17 mouse cellular contexts compared by ENCODE assay signal in genomic region chr9:14926593-14926992, GRCm38 (mm10). TPM values are rescaled to one million over a fixed set of nuclear protein-coding genes. Genes with fewer than 3 reads are reported as not detected.
DNase-seq lines count a peak whose midpoint lies in the region; ATAC-seq lines count a peak whose summit lies in the region.
"Had no signal": no experiment of that assay in that cellular context is flagged by ENCODE, and none has a peak within 500 bp of the region (broad histone marks: within the 10 kb centered on the region; RNA-seq: fewer than 3 reads in every experiment).

No protein-coding gene starts in this region.

- no peaks in the 10 kb centered on the region for H3K27me3 ChIP-seq in kidney, embryonic 16.5 days (ENCODE audit: insufficient read depth, low read length)
- no peaks in the 10 kb centered on the region for H3K27me3 ChIP-seq in splenic B cell, adult 2 months (ENCODE audit: control insufficient read depth, insufficient read depth, low read length, poor library complexity, severe bottlenecking)
- H3K27me3 ChIP-seq: embryonic facial prominence, embryonic 12.5 days; forebrain, embryonic 12.5 days; limb, embryonic 12.5 days had no signal

- H3K4me3 ChIP-seq in kidney, embryonic 16.5 days (ENCODE audit: low read length): no peak overlapping the region
- H3K4me3 ChIP-seq: embryonic facial prominence, embryonic 12.5 days; forebrain, embryonic 12.5 days; heart, embryonic 15.5 days; limb, embryonic 12.5 days; megakaryocyte, embryonic 14.5 days had no signal

- H3K9ac ChIP-seq in kidney, embryonic 16.5 days (replicated peaks; ENCODE audit: low read length): no peak overlapping the region
- H3K9ac ChIP-seq: embryonic facial prominence, embryonic 12.5 days; forebrain, embryonic 12.5 days; heart, embryonic 15.5 days; limb, embryonic 12.5 days had no signal

- 0% methylated on average over 1 of the region's 1 CpGs for WGBS in kidney, embryonic 16.5 days

- H3K27ac ChIP-seq in kidney, embryonic 16.5 days (ENCODE audit: low read length): no peak overlapping the region
- H3K27ac ChIP-seq: embryonic facial prominence, embryonic 12.5 days; forebrain, embryonic 12.5 days; heart, embryonic 15.5 days; limb, embryonic 12.5 days had no signal

- no peaks in the 10 kb centered on the region for H3K36me3 ChIP-seq in kidney, embryonic 16.5 days (ENCODE audit: insufficient read depth, low read length)
- H3K36me3 ChIP-seq in splenic B cell, adult 2 months (ENCODE audit: control insufficient read depth, insufficient read depth, low read length, poor library complexity, severe bottlenecking): no peaks in the 10 kb centered on the region
- H3K36me3 ChIP-seq: embryonic facial prominence, embryonic 12.5 days; forebrain, embryonic 12.5 days; heart, embryonic 15.5 days; limb, embryonic 12.5 days had no signal

- H3K9me3 ChIP-seq in kidney, embryonic 16.5 days (ENCODE audit: low read length): no peaks in the 10 kb centered on the region
- H3K9me3 ChIP-seq: embryonic facial prominence, embryonic 12.5 days; forebrain, embryonic 12.5 days; heart, embryonic 15.5 days; limb, embryonic 12.5 days; megakaryocyte, embryonic 14.5 days had no signal

- ATAC-seq in kidney, embryonic 16.5 days (ENCODE audit: low FRiP score, low TSS enrichment): peak; percentile 54; the same call in 1 of the 2 replicates
- 0 out of 2 replicates have a peak, but pooled peaks have one; percentile 58 for ATAC-seq in common myeloid progenitor, adult 5-6 weeks (replicated peaks; ENCODE audit: low read depth, poor library complexity, severe bottlenecking)
- ATAC-seq: intestine, postnatal 0 days had no signal

- H3K4me2 ChIP-seq in kidney, embryonic 16.5 days (replicated peaks; ENCODE audit: low read depth, low read length): no peak overlapping the region
- H3K4me2 ChIP-seq: embryonic facial prominence, embryonic 12.5 days; forebrain, embryonic 12.5 days; heart, embryonic 15.5 days; limb, embryonic 12.5 days had no signal

- intact Hi-C loops in left cerebral cortex, postnatal 10 days (cut with DNase I): no loop called here
- intact Hi-C loops in left cerebral cortex, postnatal 14 days (cut with DNase I): no loop called here

- no peak for DNase-seq in kidney, adult 18-20 months
- peak; percentile 85 for DNase-seq in CD4-positive helper T cell, adult 2 months (ENCODE audit: low read depth, low spot score)
- DNase-seq in splenic B cell, adult 2 months (ENCODE audit: low read depth, low spot score): peak; percentile 81
- DNase-seq in left cerebral cortex, postnatal 10 days (ENCODE audit: extremely low spot score in 1 of 2, low spot score in 2 of 2): no peak
- DNase-seq in urinary bladder, postnatal 4 days (ENCODE audit: low spot score in 2 of 2): no peak
- DNase-seq in left cerebral cortex, postnatal 14 days (ENCODE audit: low spot score in 2 of 2): no peak
- DNase-seq: cerebellum, adult 8-10 months; gastrocnemius, postnatal 14 days; layer of hippocampus, adult 9-11 months had no signal

- H3K4me1 ChIP-seq in kidney, embryonic 16.5 days (ENCODE audit: insufficient read depth, low read length): 0 out of 2 replicates have a peak, but pooled peaks cover 4% of the 10 kb centered on the region
- H3K4me1 ChIP-seq: embryonic facial prominence, embryonic 12.5 days; heart, embryonic 15.5 days; limb, embryonic 12.5 days had no signal

RNA-seq across cellular contexts. Expression of gene Izumo1r, which starts 22.8 kb away (rescaled TPM):
- not detected in 2 replicates for polyA plus RNA-seq in kidney, embryonic 16.5 days (2015; fragmentation: Nextera tagmentation; extraction: Ambion mirVana)
- total RNA-seq in common myeloid progenitor, adult 5-6 weeks (2017): not detected in 2 replicates
- not detected for total RNA-seq in left cerebral cortex, postnatal 10 days (2021)
- total RNA-seq in left cerebral cortex, postnatal 14 days (2021): not detected
- total RNA-seq: gastrocnemius, postnatal 14 days had no signal
- polyA plus RNA-seq: forebrain, embryonic 12.5 days; intestine, postnatal 0 days; limb, embryonic 12.5 days had no signal

Comparison
In these comparisons a context has a peak if more than half of its experiments do, and no peak if none do; other contexts are left out.
1. DNase-seq: peak in CD4-positive helper T cell, adult 2 months (single experiment) and splenic B cell, adult 2 months (single experiment); none in kidney, adult 18-20 months (single experiment), left cerebral cortex, postnatal 10 days (0 of 2), urinary bladder, postnatal 4 days (0 of 2) and left cerebral cortex, postnatal 14 days (0 of 2).